Mouse (Mus musculus) embryonic facial prominence, embryonic 11.5 days (tissue): Measurements from ENCODE around the gene Gm20547. TPM values are rescaled to one million over a fixed set of nuclear protein-coding genes. Genes with fewer than 3 reads are reported as not detected.

Experiments used
- ATAC-seq: fragments of 200-750 bp; cut with Nextera tagmentation; replicated peaks from 2 replicates; pipeline ENCODE4 v1.8.0; 2017; ENCODE audit warnings: low read depth; ENCODE audit not compliant: insufficient number of reproducible peaks, low FRiP score, low TSS enrichment
- DNase-seq: peaks from one replicate; pipeline ENCODE4 v3.0.0-alpha.2; 2015; ENCODE audit warnings: low spot score
- H3K27ac ChIP-seq: fragments of 300-500 bp; sonication (generic); replicated peaks from 2 replicates; pipeline ENCODE4 v1.5.1; 2014; ENCODE audit warnings: mild to moderate bottlenecking, low read depth, low read length, control low read depth
- H3K27me3 ChIP-seq: fragments of 300-500 bp; sonication (generic); 2 replicates; pipeline ENCODE4 v1.6.1; 2014; ENCODE audit warnings: mild to moderate bottlenecking, low read length, moderate library complexity, mixed read lengths; ENCODE audit not compliant: control insufficient read depth, insufficient read depth
- H3K36me3 ChIP-seq: fragments of 300-500 bp; sonication (generic); replicated peaks from 2 replicates; pipeline ENCODE4 v1.6.1; 2014; ENCODE audit warnings: low read depth, mild to moderate bottlenecking, low read length, moderate library complexity, mixed read lengths; ENCODE audit not compliant: control insufficient read depth, insufficient read depth
- H3K4me1 ChIP-seq: fragments of 300-500 bp; sonication (generic); 2 replicates; pipeline ENCODE4 v1.6.1; 2014; ENCODE audit warnings: low read length, mixed read lengths; ENCODE audit not compliant: control insufficient read depth, insufficient read depth
- H3K4me2 ChIP-seq: fragments of 300-500 bp; sonication (generic); 2 replicates; pipeline ENCODE4 v1.6.1; 2014; ENCODE audit warnings: low read depth, mild to moderate bottlenecking, control low read depth, low read length, moderate library complexity
- H3K4me3 ChIP-seq: fragments of 300-500 bp; sonication (generic); 2 replicates; pipeline ENCODE4 v1.5.1; 2014; ENCODE audit warnings: low read depth, low read length, control low read depth
- H3K9ac ChIP-seq: fragments of 300-500 bp; sonication (generic); replicated peaks from 2 replicates; pipeline ENCODE4 v1.6.1; 2014; ENCODE audit warnings: mild to moderate bottlenecking, control low read depth, low read length
- H3K9me3 ChIP-seq: fragments of 300-500 bp; sonication (generic); replicated peaks from 2 replicates; pipeline ENCODE4 v1.6.1; 2016; ENCODE audit warnings: mild to moderate bottlenecking, low read length, inconsistent platforms, mixed read lengths; ENCODE audit not compliant: control insufficient read depth
- WGBS: fragments of 180-500 bp; shearing (Covaris S2); extraction: QIAGEN DNeasy Blood & Tissue Kit; methylation state at CpG from one replicate; pipeline ENCODE4 v1.1.7; 2014; 5-methylcytosine and 5-hydroxymethylcytosine counted together
- polyA plus RNA-seq: library from polyadenylated mRNA; unstranded; fragments of >200 nt; fragmentation: Nextera tagmentation; extraction: Ambion mirVana; gene quantifications from 2 replicates; pipeline ENCODE4 v1.2.1, GENCODE M21; 2014

The Gm20547 gene
- polyA plus RNA-seq = not detected in 2 replicates

- Histone ChIP-seq H3K9me3 (no peaks in the 10 kb centered on the region), H3K36me3 (no peaks in the 10 kb centered on the region), H3K4me1 (peaks cover 6% of the 10 kb centered on the region), H3K9ac (peak within 1 kb of the TSS; percentile 18; the same call in 1 of the 2 replicates), H3K27ac (no peak within 1 kb of the TSS), H3K4me3 (no peak within 1 kb of the TSS), H3K4me2 (no peak within 1 kb of the TSS; the same call in 1 of the 2 replicates), H3K27me3 (no peaks in the 10 kb centered on the region)
- WGBS = 5% methylated on average over 15 of the region's 15 CpGs
- DNase-seq (no peak), ATAC-seq (no peak)
Observed at GRCm38 (mm10) chr17:34881683-34882310, at the start of gene Gm20547. TSS of gene Gm20547 (minus strand) at chr17:34882042.

- Histone ChIP-seq H3K4me1 (no peaks in the 10 kb centered on the region; the same call in 1 of the 2 replicates), H3K27me3 (no peaks in the 10 kb centered on the region), H3K27ac (no peak within 1 kb of the TSS), H3K9me3 (no peaks in the 10 kb centered on the region), H3K9ac (peak within 1 kb of the TSS; percentile 68), H3K4me3 (peak within 1 kb of the TSS; percentile 63), H3K4me2 (peak within 1 kb of the TSS; percentile 91), H3K36me3 (no peaks in the 10 kb centered on the region)
- 2% methylated on average over 35 of the region's 38 CpGs for WGBS
- ATAC-seq (peak; percentile 93), DNase-seq (peak; percentile 98)
Observed at GRCm38 (mm10) chr17:34931061-34931734, 49.4 kb upstream of the Gm20547 start, which contains the start of gene Neu1. TSS of gene Neu1 (plus strand) at chr17:34931253.

GRCm38 (mm10) chr17:34928841-34929240 lies 47.0 kb upstream of the Gm20547 start:
- H3K4me2 ChIP-seq = no peak overlapping the region
- DNase-seq = no peak

DNA sequence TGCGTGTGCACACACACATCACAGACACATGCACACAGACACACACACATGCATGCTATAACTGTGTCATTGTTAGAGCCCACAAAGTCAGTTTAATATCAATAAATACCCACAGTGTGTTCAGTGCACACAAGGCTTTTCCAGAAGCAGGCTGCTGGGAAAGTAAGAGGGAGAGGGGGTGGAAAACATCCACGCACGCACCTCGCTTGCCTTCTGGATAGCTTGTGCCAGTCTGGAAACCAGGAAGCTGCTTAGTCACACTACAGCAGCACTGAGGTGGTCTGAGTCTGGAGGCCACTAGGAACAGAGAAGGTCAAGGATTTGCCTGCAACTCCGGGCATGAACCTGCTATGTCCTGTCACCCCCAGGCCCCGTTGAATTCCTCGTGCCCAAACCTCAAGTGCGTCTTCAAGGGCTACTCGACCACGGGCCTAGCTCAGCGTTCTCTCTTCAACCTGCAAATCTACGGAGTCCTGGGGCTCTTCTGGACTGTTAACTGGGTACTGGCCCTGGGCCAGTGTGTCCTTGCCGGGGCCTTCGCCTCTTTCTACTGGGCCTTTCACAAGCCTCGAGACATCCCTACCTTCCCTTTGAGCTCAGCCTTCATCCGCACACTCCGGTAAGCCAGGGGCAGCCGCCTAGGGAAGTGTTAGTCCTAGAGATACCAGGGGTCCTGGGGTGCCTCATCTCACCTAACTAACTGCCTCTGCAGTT lies 45.6 kb upstream of the Gm20547 start:
- Histone ChIP-seq H3K4me1 (no peaks in the 10 kb centered on the region; the same call in 1 of the 2 replicates), H3K4me3 (no peak overlapping the region), H3K27me3 (no peaks in the 10 kb centered on the region), H3K27ac (no peak overlapping the region), H3K9me3 (no peaks in the 10 kb centered on the region), H3K9ac (no peak overlapping the region), H3K4me2 (no peak overlapping the region), H3K36me3 (no peaks in the 10 kb centered on the region)
- ATAC-seq = no peak
- no peak for DNase-seq
- WGBS = 85% methylated on average over 18 of the region's 18 CpGs

More at GRCm38 (mm10) chr17:34928841-34929240, 47.0 kb upstream of the Gm20547 start:
- no peak for ATAC-seq
- Histone ChIP-seq H3K27ac (no peak overlapping the region), H3K9ac (no peak overlapping the region), H3K27me3 (no peaks in the 10 kb centered on the region), H3K36me3 (no peaks in the 10 kb centered on the region), H3K9me3 (no peaks in the 10 kb centered on the region), H3K4me3 (no peak overlapping the region), H3K4me1 (no peaks in the 10 kb centered on the region; the same call in 1 of the 2 replicates)
- 68% methylated on average over 4 of the region's 4 CpGs for WGBS

DNA sequence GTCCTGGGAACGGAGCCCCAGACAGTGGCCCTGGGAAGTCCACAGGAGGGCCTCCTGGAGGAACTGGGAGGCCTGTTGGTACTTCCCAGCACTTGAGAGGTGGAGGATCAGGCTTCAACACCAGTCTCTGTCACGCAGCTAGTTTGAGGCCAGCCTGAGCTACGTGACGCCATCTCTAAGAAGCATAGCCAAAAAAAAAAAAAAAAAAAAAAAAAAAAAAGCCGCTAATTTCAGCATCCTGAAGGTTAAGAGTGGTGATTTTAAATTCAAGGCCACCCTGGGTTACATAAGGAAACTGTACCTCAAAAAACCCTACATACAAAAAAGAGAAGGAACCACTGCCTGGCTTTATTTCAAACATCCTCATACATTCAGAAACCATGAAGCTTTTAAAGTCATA lies 42.4 kb upstream of the Gm20547 start:
- DNase-seq (no peak), ATAC-seq (no peak)
- Histone ChIP-seq H3K4me2 (no peak overlapping the region), H3K36me3 (no peaks in the 10 kb centered on the region), H3K4me3 (no peak overlapping the region), H3K9me3 (no peaks in the 10 kb centered on the region), H3K27me3 (no peaks in the 10 kb centered on the region), H3K9ac (no peak overlapping the region), H3K4me1 (no peaks in the 10 kb centered on the region), H3K27ac (no peak overlapping the region)
- WGBS = 76% methylated on average over 4 of the region's 5 CpGs

- Histone ChIP-seq H3K9me3 (no peaks in the 10 kb centered on the region), H3K9ac (no peak overlapping the region), H3K27me3 (no peaks in the 10 kb centered on the region), H3K27ac (no peak overlapping the region), H3K36me3 (no peaks in the 10 kb centered on the region), H3K4me2 (no peak overlapping the region), H3K4me3 (no peak overlapping the region), H3K4me1 (no peaks in the 10 kb centered on the region)
- DNase-seq (no peak), ATAC-seq (no peak)
- 48% methylated on average over 6 of the region's 6 CpGs for WGBS
Observed at GRCm38 (mm10) chr17:34922939-34923338, 41.1 kb upstream of the Gm20547 start.

- DNase-seq (no peak), ATAC-seq (no peak)
- H3K9ac ChIP-seq = no peak overlapping the region
- 83% methylated on average over 9 of the region's 9 CpGs for WGBS
- no peak overlapping the region for H3K4me3 ChIP-seq
- H3K4me2 ChIP-seq = no peak overlapping the region
- peaks cover 4% of the 10 kb centered on the region for H3K36me3 ChIP-seq
- H3K27ac ChIP-seq = no peak overlapping the region
- H3K27me3 ChIP-seq = no peaks in the 10 kb centered on the region
- 0 out of 2 replicates have a peak, but pooled peaks cover 2% of the 10 kb centered on the region for H3K4me1 ChIP-seq
- no peaks in the 10 kb centered on the region for H3K9me3 ChIP-seq
Observed at GRCm38 (mm10) chr17:34917188-34917587, 35.3 kb upstream of the Gm20547 start.
